Mouse (Mus musculus) liver, adult 2 months (tissue): ENCODE measurements around the gene Mamstr.

Source experiments
- CTCF ChIP-seq: fragments of 200-500 bp; IDR thresholded peaks from 2 replicates; pipeline ENCODE4 v1.5.1; 2011; ENCODE audit warnings: low read depth, low read length, control low read depth
- POLR2A ChIP-seq: fragments of 200-500 bp; IDR thresholded peaks from 2 replicates; pipeline ENCODE4 v1.6.1; 2011; ENCODE audit warnings: low read length, control low read depth; ENCODE audit not compliant: insufficient read depth; ENCODE audit errors: extremely low read depth

- TF ChIP-seq CTCF (no peak), POLR2A (no peak)
Observed at GRCm38 (mm10) chr7:45609511-45609910, 30.3 kb upstream of the Mamstr start.
